Mouse (Mus musculus) midbrain, embryonic 16.5 days (tissue): ENCODE results near the gene Magi1. TPM values are rescaled to one million over a fixed set of nuclear protein-coding genes. Genes with fewer than 3 reads are reported as not detected.

Source experiments
- ATAC-seq: fragments of 200-750 bp; cut with Nextera tagmentation; 2 replicates; pipeline ENCODE4 v1.8.0; 2017; ENCODE audit warnings: moderate TSS enrichment
- H3K27ac ChIP-seq: fragments of 300-500 bp; sonication (generic); 2 replicates; pipeline ENCODE4 v1.5.1; 2014; ENCODE audit warnings: mild to moderate bottlenecking, low read length, mixed read lengths
- H3K27me3 ChIP-seq: fragments of 300-500 bp; sonication (generic); 2 replicates; pipeline ENCODE4 v1.6.1; 2014; ENCODE audit warnings: low read depth, low read length, mixed read lengths; ENCODE audit not compliant: control insufficient read depth, insufficient read depth
- H3K36me3 ChIP-seq: fragments of 300-500 bp; sonication (generic); 2 replicates; pipeline ENCODE4 v1.6.1; 2014; ENCODE audit warnings: mild to moderate bottlenecking, low read length, moderate library complexity, mixed read lengths; ENCODE audit not compliant: control insufficient read depth, insufficient read depth
- H3K4me1 ChIP-seq: fragments of 300-500 bp; sonication (generic); 2 replicates; pipeline ENCODE4 v1.6.1; 2014; ENCODE audit warnings: mild to moderate bottlenecking, low read length, mixed read lengths; ENCODE audit not compliant: control insufficient read depth, insufficient read depth
- H3K4me2 ChIP-seq: fragments of 300-500 bp; sonication (generic); 2 replicates; pipeline ENCODE4 v1.6.1; 2014; ENCODE audit warnings: mild to moderate bottlenecking, low read length, mixed read lengths
- H3K4me3 ChIP-seq: fragments of 300-500 bp; sonication (generic); 2 replicates; pipeline ENCODE4 v1.5.1; 2014; ENCODE audit warnings: low read depth, mild to moderate bottlenecking, low read length, moderate library complexity, mixed read lengths
- H3K9ac ChIP-seq: fragments of 300-500 bp; sonication (generic); 2 replicates; pipeline ENCODE4 v1.6.1; 2014; ENCODE audit warnings: low read depth, low read length, mixed read lengths
- H3K9me3 ChIP-seq: fragments of 300-500 bp; sonication (generic); replicated peaks from 2 replicates; pipeline ENCODE4 v1.6.1; 2014; ENCODE audit warnings: mild to moderate bottlenecking, low read length, mixed read lengths; ENCODE audit not compliant: control insufficient read depth, poor library complexity, severe bottlenecking
- WGBS: fragments of 180-500 bp; shearing (Covaris S2); extraction: QIAGEN DNeasy Blood & Tissue Kit; methylation state at CpG from one replicate; pipeline ENCODE4 v1.1.7; 2014; 5-methylcytosine and 5-hydroxymethylcytosine counted together
- polyA plus RNA-seq: library from polyadenylated mRNA; unstranded; fragments of >200 nt; fragmentation: Nextera tagmentation; extraction: Ambion mirVana; gene quantifications from 2 replicates; pipeline ENCODE4 v1.2.1, GENCODE M21; 2015

The Magi1 gene
- polyA plus RNA-seq, 1 experiment from 2014 or later = 34.6 TPM

- Histone ChIP-seq H3K9me3 (no peaks in the 10 kb centered on the region), H3K4me2 (no peak overlapping the region), H3K4me3 (no peak overlapping the region), H3K4me1 (no peaks in the 10 kb centered on the region), H3K36me3 (no peaks in the 10 kb centered on the region), H3K9ac (no peak overlapping the region), H3K27me3 (no peaks in the 10 kb centered on the region), H3K27ac (no peak overlapping the region)
- WGBS = 90% methylated on average over 5 of the region's 5 CpGs
- no peak for ATAC-seq
Observed at GRCm38 (mm10) chr6:93627200-93627599, 656.5 kb downstream of the Magi1 start.

Other genes starting within 250 kb of the Magi1 start
- 8.4 and 9.1 TPM in 2 replicates for gene Slc25a26, start 216.4 kb upstream of the Magi1 start, polyA plus RNA-seq